Mouse (Mus musculus) monocyte, adult 5-6 weeks (primary cell): ENCODE data around the gene Zbtb43. TPM values are rescaled to one million over a fixed set of nuclear protein-coding genes. Genes with fewer than 3 reads are reported as not detected.

Source experiments
- ATAC-seq: fragments of 153-309, 156-312 bp; replicated peaks from 2 replicates; pipeline ENCODE4 v1.8.0; 2017; ENCODE audit warnings: mild to moderate bottlenecking; ENCODE audit not compliant: low TSS enrichment, insufficient number of reproducible peaks, severe bottlenecking, poor library complexity, low FRiP score
- total RNA-seq: library from RNA; stranded (forward); fragments of 200-1000, 200-491, 200-594 nt; gene quantifications from 3 replicates; pipeline ENCODE4 v1.2.3, GENCODE M21; 2017

Zbtb43 gene
- total RNA-seq, 1 experiment from 2014 or later: 19.0 TPM

GRCm38 (mm10) chr2:33456242-33456641 is 12.1 kb downstream of the Zbtb43 start:
- ATAC-seq: no peak

- no peak for ATAC-seq
These were observed 13.0 kb downstream of the Zbtb43 start for GRCm38 (mm10) chr2:33455350-33455749.

GRCm38 (mm10) chr2:33454816-33455215 is 13.5 kb downstream of the Zbtb43 start:
- ATAC-seq: no peak

GRCm38 (mm10) chr2:33453476-33453875 is 14.9 kb downstream of the Zbtb43 start:
- no peak for ATAC-seq

- no peak for ATAC-seq
These were observed 15.6 kb downstream of the Zbtb43 start for GRCm38 (mm10) chr2:33452721-33453120.

GRCm38 (mm10) chr2:33452140-33452539 is 16.2 kb downstream of the Zbtb43 start:
- no peak for ATAC-seq

GRCm38 (mm10) chr2:33451038-33451978 is 17.1 kb downstream of the Zbtb43 start:
- no peak for ATAC-seq

GRCm38 (mm10) chr2:33449119-33449873 is 19.1 kb downstream of the Zbtb43 start:
- ATAC-seq: no peak

- no peak for ATAC-seq
These were observed 21.6 kb downstream of the Zbtb43 start for GRCm38 (mm10) chr2:33446796-33447195.

GRCm38 (mm10) chr2:33445741-33446140 is 22.6 kb downstream of the Zbtb43 start:
- ATAC-seq: no peak

- ATAC-seq: no peak
These were observed 23.5 kb downstream of the Zbtb43 start for GRCm38 (mm10) chr2:33444862-33445261.

GRCm38 (mm10) chr2:33444358-33444757 is 24.0 kb downstream of the Zbtb43 start:
- no peak for ATAC-seq

GRCm38 (mm10) chr2:33442701-33443100 is 25.7 kb downstream of the Zbtb43 start:
- no peak for ATAC-seq

GRCm38 (mm10) chr2:33440893-33441292 is 27.5 kb downstream of the Zbtb43 start:
- no peak for ATAC-seq

GRCm38 (mm10) chr2:33439980-33440670 is 28.2 kb downstream of the Zbtb43 start:
- no peak for ATAC-seq

GRCm38 (mm10) chr2:33439471-33439881 is 28.9 kb downstream of the Zbtb43 start:
- ATAC-seq: no peak

- no peak for ATAC-seq
These were observed 30.0 kb downstream of the Zbtb43 start for GRCm38 (mm10) chr2:33438377-33438776.

GRCm38 (mm10) chr2:33437184-33437583 is 31.2 kb downstream of the Zbtb43 start:
- ATAC-seq: no peak

GRCm38 (mm10) chr2:33436035-33436580 is 32.3 kb downstream of the Zbtb43 start:
- no peak for ATAC-seq
